Mouse (Mus musculus): ENCODE measurements around the gene Acox2.
A peak's percentile ranks its signal among the peaks of the same experiment; 100 is the strongest.

The Acox2 gene

GRCm38 (mm10) chr14:8214299-8215207 is 44.6 kb downstream of the Acox2 start:
- DNase-seq (ENCODE audit: low read depth in 1 of 2, low spot score in 2 of 2): no peak

GRCm38 (mm10) chr14:8213803-8214224 is 45.3 kb downstream of the Acox2 start, which contains the start of gene Kctd6:
Gene Kctd6, plus strand, starts transcription at chr14:8214140.
- DNase-seq (ENCODE audit: low read depth in 1 of 2, low spot score in 2 of 2): peak; percentile 91 to 93

GRCm38 (mm10) chr14:8212996-8213395 is 46.2 kb downstream of the Acox2 start:
- DNase-seq (ENCODE audit: low read depth in 1 of 2, low spot score in 2 of 2): no peak

GRCm38 (mm10) chr14:8209896-8210295 is 49.3 kb downstream of the Acox2 start:
- DNase-seq (ENCODE audit: low read depth in 1 of 2, low spot score in 2 of 2): no peak

- DNase-seq (ENCODE audit: low read depth in 1 of 2, low spot score in 2 of 2): no peak
These were observed 50.3 kb downstream of the Acox2 start for GRCm38 (mm10) chr14:8208876-8209275.

- DNase-seq (ENCODE audit: low read depth in 1 of 2, low spot score in 2 of 2): no peak
These were observed 51.6 kb downstream of the Acox2 start for GRCm38 (mm10) chr14:8207543-8207942.

GRCm38 (mm10) chr14:8207105-8207504 is 52.0 kb downstream of the Acox2 start:
- DNase-seq (ENCODE audit: low read depth in 1 of 2, low spot score in 2 of 2): no peak

- DNase-seq (ENCODE audit: low read depth in 1 of 2, low spot score in 2 of 2): no peak
These were observed 52.8 kb downstream of the Acox2 start for GRCm38 (mm10) chr14:8206179-8206910.

- DNase-seq (ENCODE audit: low read depth in 1 of 2, low spot score in 2 of 2): no peak
These were observed 57.4 kb downstream of the Acox2 start for GRCm38 (mm10) chr14:8201715-8202114.

GRCm38 (mm10) chr14:8200769-8201168 is 58.4 kb downstream of the Acox2 start:
- DNase-seq (ENCODE audit: low read depth in 1 of 2, low spot score in 2 of 2): no peak

- DNase-seq (ENCODE audit: low read depth in 1 of 2, low spot score in 2 of 2): no peak
These were observed 66.4 kb downstream of the Acox2 start for GRCm38 (mm10) chr14:8192727-8193126.

- DNase-seq (ENCODE audit: low read depth in 1 of 2, low spot score in 2 of 2): no peak
These were observed 67.7 kb downstream of the Acox2 start for GRCm38 (mm10) chr14:8191331-8191965.

- DNase-seq (ENCODE audit: low read depth in 1 of 2, low spot score in 2 of 2): no peak
These were observed 68.6 kb downstream of the Acox2 start for GRCm38 (mm10) chr14:8190556-8190955.

- no peak for DNase-seq (ENCODE audit: low read depth in 1 of 2, low spot score in 2 of 2)
These were observed 72.7 kb downstream of the Acox2 start for GRCm38 (mm10) chr14:8186278-8187045.

- no peak for DNase-seq (ENCODE audit: low read depth in 1 of 2, low spot score in 2 of 2)
These were observed 75.8 kb downstream of the Acox2 start for GRCm38 (mm10) chr14:8183330-8183729.

GRCm38 (mm10) chr14:8180371-8181035 is 78.7 kb downstream of the Acox2 start:
- no peak for DNase-seq (ENCODE audit: low read depth in 1 of 2, low spot score in 2 of 2)

GRCm38 (mm10) chr14:8176251-8176650 is 82.9 kb downstream of the Acox2 start:
- DNase-seq (ENCODE audit: low read depth in 1 of 2, low spot score in 2 of 2): no peak
